Mouse (Mus musculus) liver, embryonic 14.5 days (tissue): Measurements from ENCODE around the gene Scarf2. TPM values are rescaled to one million over a fixed set of nuclear protein-coding genes. Genes with fewer than 3 reads are reported as not detected.

ENCODE experiments used
- ATAC-seq: fragments of 200-750 bp; cut with Nextera tagmentation; 2 replicates; pipeline ENCODE4 v1.8.0; 2017; ENCODE audit warnings: moderate number of reproducible peaks, mild to moderate bottlenecking, moderate library complexity; ENCODE audit not compliant: insufficient read depth
- DNase-seq, 3 experiments: peaks; one replicate each; pipeline ENCODE4 v3.0.0-alpha.2; 2012 to 2013; ENCODE audit warnings: low read depth in 3 of 3, low spot score in 3 of 3
- H3K27ac ChIP-seq: fragments of 300-500 bp; sonication (generic); 2 replicates; pipeline ENCODE4 v1.5.1; 2014; ENCODE audit warnings: moderate library complexity, mild to moderate bottlenecking, control low read depth, inconsistent platforms
- H3K27me3 ChIP-seq: fragments of 300-500 bp; sonication (generic); 2 replicates; pipeline ENCODE4 v1.6.1; 2014; ENCODE audit warnings: mild to moderate bottlenecking, low read length, moderate library complexity; ENCODE audit not compliant: control insufficient read depth, insufficient read depth
- H3K36me3 ChIP-seq: fragments of 300-500 bp; sonication (generic); replicated peaks from 2 replicates; pipeline ENCODE4 v1.6.1; 2014; ENCODE audit warnings: low read depth; ENCODE audit not compliant: control insufficient read depth, insufficient read depth
- H3K4me1 ChIP-seq, 2 experiments: fragments of 200-500 bp in 1 of 2; fragments of 300-500 bp in 1 of 2; sonication (generic) in 1 of 2; replicated peaks; 2 replicates each; pipeline ENCODE4 v1.6.1; 2012 to 2014; ENCODE audit warnings: antibody characterized with exemption in 1 of 2, inconsistent platforms in 1 of 2, low read length in 1 of 2; ENCODE audit not compliant: control insufficient read depth in 2 of 2, insufficient read depth in 2 of 2
- H3K4me2 ChIP-seq: fragments of 300-500 bp; sonication (generic); 2 replicates; pipeline ENCODE4 v1.6.1; 2014; ENCODE audit warnings: low read depth, mild to moderate bottlenecking, control low read depth, moderate library complexity
- H3K4me3 ChIP-seq, 2 experiments: fragments of 200-500 bp in 1 of 2; fragments of 300-500 bp in 1 of 2; sonication (generic) in 1 of 2; 2 replicates each; pipeline ENCODE4 v1.5.1; 2012 to 2014; ENCODE audit warnings: low read depth in 2 of 2, low read length in 2 of 2, mild to moderate bottlenecking in 2 of 2, control low read depth in 1 of 2, inconsistent platforms in 1 of 2, moderate library complexity in 1 of 2; ENCODE audit not compliant: insufficient read depth in 1 of 2
- H3K9ac ChIP-seq: fragments of 300-500 bp; sonication (generic); replicated peaks from 2 replicates; pipeline ENCODE4 v1.6.1; 2014; ENCODE audit warnings: mild to moderate bottlenecking, control low read depth, moderate library complexity
- H3K9me3 ChIP-seq: fragments of 300-500 bp; sonication (generic); 2 replicates; pipeline ENCODE4 v1.6.1; 2016; ENCODE audit warnings: low read length, mixed read lengths; ENCODE audit not compliant: control insufficient read depth
- CTCF ChIP-seq: IDR thresholded peaks from 2 replicates; pipeline ENCODE4 v1.5.1; 2016; ENCODE audit warnings: antibody characterized with exemption, low read depth, control low read depth
- EP300 ChIP-seq: IDR thresholded peaks from 2 replicates; pipeline ENCODE4 v1.6.1; 2016; ENCODE audit warnings: antibody characterized with exemption, low read depth
- WGBS: fragments of 180-500 bp; shearing (Covaris S2); extraction: QIAGEN DNeasy Blood & Tissue Kit; methylation state at CpG from one replicate; pipeline ENCODE4 v1.1.7; 2014; ENCODE audit not compliant: insufficient replicate concordance; 5-methylcytosine and 5-hydroxymethylcytosine counted together
- polyA plus RNA-seq, 2 experiments: library from polyadenylated mRNA; depleted of rRNA in 1 of 2; stranded (reverse) in 1 of 2; unstranded in 1 of 2; fragments of >200 nt; fragmentation: Nextera tagmentation in 1 of 2; extraction: Ambion mirVana in 1 of 2; gene quantifications; 2 replicates each; pipeline versions ENCODE4 v1.2.1 to v1.2.3; 2012 to 2014

Gene Scarf2
- polyA plus RNA-seq, 2 experiments: 0.51 to 3.4 TPM

GRCm38 (mm10) chr16:17851331-17851730 is 54.2 kb downstream of the Scarf2 start:
- Histone ChIP-seq H3K4me2 (no peak overlapping the region), H3K27me3 (no peaks in the 10 kb centered on the region), H3K27ac (no peak overlapping the region), H3K4me1 (no peaks in the 10 kb centered on the region), H3K9me3 (no peaks in the 10 kb centered on the region), H3K36me3 (peaks cover 25% of the 10 kb centered on the region), H3K9ac (no peak overlapping the region), H3K4me3 (no peak overlapping the region)
- no peak for ATAC-seq
- DNase-seq: no peak
- TF ChIP-seq EP300: no peak
- no peak for TF ChIP-seq CTCF
- WGBS: 81% methylated on average over 5 of the region's 5 CpGs

- no peaks in the 10 kb centered on the region for H3K27me3 ChIP-seq
- H3K36me3 ChIP-seq: peaks cover 30% of the 10 kb centered on the region
- TF ChIP-seq EP300 (no peak), CTCF (no peak)
- no peak overlapping the region for H3K4me2 ChIP-seq
- 71% methylated on average over 1 of the region's 1 CpGs for WGBS
- H3K9me3 ChIP-seq: no peaks in the 10 kb centered on the region
- no peak overlapping the region for H3K27ac ChIP-seq
- H3K4me3 ChIP-seq: no peak overlapping the region
- ATAC-seq: no peak
- no peaks in the 10 kb centered on the region for H3K4me1 ChIP-seq
- no peak overlapping the region for H3K9ac ChIP-seq
- no peak for DNase-seq
These were observed 54.8 kb downstream of the Scarf2 start for GRCm38 (mm10) chr16:17851860-17852259.

- no peak overlapping the region for H3K27ac ChIP-seq
- H3K4me2 ChIP-seq: no peak overlapping the region
- DNase-seq (no peak), ATAC-seq (no peak)
- TF ChIP-seq EP300 (no peak), CTCF (no peak)
- H3K36me3 ChIP-seq: peaks cover 40% of the 10 kb centered on the region
- no peaks in the 10 kb centered on the region for H3K9me3 ChIP-seq
- no peak overlapping the region for H3K9ac ChIP-seq
- 83% methylated on average over 2 of the region's 2 CpGs for WGBS
- no peaks in the 10 kb centered on the region for H3K27me3 ChIP-seq
- no peaks in the 10 kb centered on the region for H3K4me1 ChIP-seq
- H3K4me3 ChIP-seq: no peak overlapping the region
These were observed 56.2 kb downstream of the Scarf2 start for GRCm38 (mm10) chr16:17853263-17853662.

- TF ChIP-seq CTCF (no peak), EP300 (no peak)
- ATAC-seq: no peak
- Histone ChIP-seq H3K4me2 (no peak overlapping the region), H3K27me3 (no peaks in the 10 kb centered on the region), H3K27ac (no peak overlapping the region), H3K9me3 (no peaks in the 10 kb centered on the region), H3K4me3 (no peak overlapping the region), H3K36me3 (peaks cover 34% of the 10 kb centered on the region), H3K4me1 (no peaks in the 10 kb centered on the region), H3K9ac (no peak overlapping the region)
- no peak for DNase-seq
- WGBS: 76% methylated on average over 7 of the region's 7 CpGs
These were observed 60.1 kb downstream of the Scarf2 start for GRCm38 (mm10) chr16:17857157-17857556.

Other genes with a start within 250 kb of the Scarf2 start
- 0.02 TPM in 1 of 2 replicates, not detected in the other for gene Lrrc74b, start 236.0 kb upstream of the Scarf2 start, polyA plus RNA-seq (2012; rRNA removed)
- 0.06 TPM in 1 of 2 replicates, not detected in the other for gene Lrrc74b, start 236.0 kb upstream of the Scarf2 start, polyA plus RNA-seq (2014; fragmentation: Nextera tagmentation; extraction: Ambion mirVana)
- gene P2rx6, start 235.4 kb upstream of the Scarf2 start, polyA plus RNA-seq (2012; rRNA removed): 0.05 and 0.06 TPM in 2 replicates
- 0.13 TPM in 1 of 2 replicates, not detected in the other for gene P2rx6, start 235.4 kb upstream of the Scarf2 start, polyA plus RNA-seq (2014; fragmentation: Nextera tagmentation; extraction: Ambion mirVana)
- gene Slc7a4, start 214.1 kb upstream of the Scarf2 start, polyA plus RNA-seq (2012; rRNA removed): 1.1 and 2.0 TPM in 2 replicates
- gene Slc7a4, start 214.1 kb upstream of the Scarf2 start, polyA plus RNA-seq (2014; fragmentation: Nextera tagmentation; extraction: Ambion mirVana): 1.3 and 1.8 TPM in 2 replicates
- 28.8 and 33.7 TPM in 2 replicates for gene Smpd4, start 177.9 kb upstream of the Scarf2 start, polyA plus RNA-seq (2012; rRNA removed)
- gene Smpd4, start 177.9 kb upstream of the Scarf2 start, polyA plus RNA-seq (2014; fragmentation: Nextera tagmentation; extraction: Ambion mirVana): 18.8 and 21.7 TPM in 2 replicates
- gene Ccdc74a, start 150.8 kb upstream of the Scarf2 start, polyA plus RNA-seq (2012; rRNA removed): 1.6 and 2.5 TPM in 2 replicates
- gene Ccdc74a, start 150.8 kb upstream of the Scarf2 start, polyA plus RNA-seq (2014; fragmentation: Nextera tagmentation; extraction: Ambion mirVana): 2.6 and 3.4 TPM in 2 replicates
- gene Med15, start 64.4 kb upstream of the Scarf2 start, polyA plus RNA-seq (2012; rRNA removed): 18.0 and 20.6 TPM in 2 replicates
- 11.4 and 14.8 TPM in 2 replicates for gene Med15, start 64.4 kb upstream of the Scarf2 start, polyA plus RNA-seq (2014; fragmentation: Nextera tagmentation; extraction: Ambion mirVana)
- gene Klhl22, start 37.7 kb upstream of the Scarf2 start, polyA plus RNA-seq (2012; rRNA removed): 13.1 and 14.0 TPM in 2 replicates
- 10.8 and 11.6 TPM in 2 replicates for gene Klhl22, start 37.7 kb upstream of the Scarf2 start, polyA plus RNA-seq (2014; fragmentation: Nextera tagmentation; extraction: Ambion mirVana)
- gene B830017H08Rik, start 35.8 kb downstream of the Scarf2 start, polyA plus RNA-seq (2012; rRNA removed): not detected in 2 replicates
- gene B830017H08Rik, start 35.8 kb downstream of the Scarf2 start, polyA plus RNA-seq (2014; fragmentation: Nextera tagmentation; extraction: Ambion mirVana): not detected in 2 replicates
- 1.3 and 1.6 TPM in 2 replicates for gene Car15, start 41.1 kb downstream of the Scarf2 start, polyA plus RNA-seq (2012; rRNA removed)
- not detected in 2 replicates for gene Car15, start 41.1 kb downstream of the Scarf2 start, polyA plus RNA-seq (2014; fragmentation: Nextera tagmentation; extraction: Ambion mirVana)
- 0.25 and 0.34 TPM in 2 replicates for gene Gm20518, start 94.4 kb downstream of the Scarf2 start, polyA plus RNA-seq (2012; rRNA removed)
- gene Gm20518, start 94.4 kb downstream of the Scarf2 start, polyA plus RNA-seq (2014; fragmentation: Nextera tagmentation; extraction: Ambion mirVana): not detected in 2 replicates
- gene Tssk1, start 96.9 kb downstream of the Scarf2 start, polyA plus RNA-seq (2012; rRNA removed): not detected in 2 replicates
- not detected in 2 replicates for gene Tssk1, start 96.9 kb downstream of the Scarf2 start, polyA plus RNA-seq (2014; fragmentation: Nextera tagmentation; extraction: Ambion mirVana)
- gene Dgcr2, start 101.3 kb downstream of the Scarf2 start, polyA plus RNA-seq (2012; rRNA removed): 14.2 and 16.3 TPM in 2 replicates
- 13.2 and 15.5 TPM in 2 replicates for gene Dgcr2, start 101.3 kb downstream of the Scarf2 start, polyA plus RNA-seq (2014; fragmentation: Nextera tagmentation; extraction: Ambion mirVana)
- gene Tssk2, start 101.4 kb downstream of the Scarf2 start, polyA plus RNA-seq (2012; rRNA removed): not detected in 2 replicates
- gene Tssk2, start 101.4 kb downstream of the Scarf2 start, polyA plus RNA-seq (2014; fragmentation: Nextera tagmentation; extraction: Ambion mirVana): not detected in 2 replicates
- 6.3 and 7.5 TPM in 2 replicates for gene Ess2, start 114.1 kb downstream of the Scarf2 start, polyA plus RNA-seq (2012; rRNA removed)
- 6.8 and 7.6 TPM in 2 replicates for gene Ess2, start 114.1 kb downstream of the Scarf2 start, polyA plus RNA-seq (2014; fragmentation: Nextera tagmentation; extraction: Ambion mirVana)
- not detected in 2 replicates for gene Gsc2, start 117.8 kb downstream of the Scarf2 start, polyA plus RNA-seq (2012; rRNA removed)
- not detected in 2 replicates for gene Gsc2, start 117.8 kb downstream of the Scarf2 start, polyA plus RNA-seq (2014; fragmentation: Nextera tagmentation; extraction: Ambion mirVana)
- 33.4 and 41.7 TPM in 2 replicates for gene Slc25a1, start 130.9 kb downstream of the Scarf2 start, polyA plus RNA-seq (2012; rRNA removed)
- 50.6 and 57.2 TPM in 2 replicates for gene Slc25a1, start 130.9 kb downstream of the Scarf2 start, polyA plus RNA-seq (2014; fragmentation: Nextera tagmentation; extraction: Ambion mirVana)
- gene Vpreb2, start 183.1 kb downstream of the Scarf2 start, polyA plus RNA-seq (2012; rRNA removed): 0.13 and 0.38 TPM in 2 replicates
- gene Vpreb2, start 183.1 kb downstream of the Scarf2 start, polyA plus RNA-seq (2014; fragmentation: Nextera tagmentation; extraction: Ambion mirVana): 0.66 and 0.88 TPM in 2 replicates